ENCODE assay signal across 8 mouse cellular contexts in genomic region chr2:131545386-131546307, GRCm38 (mm10). TPM values are rescaled to one million over a fixed set of nuclear protein-coding genes. Genes with fewer than 3 reads are reported as not detected.
DNase-seq lines count a peak whose midpoint lies in the region; ATAC-seq and TF ChIP-seq lines count a peak whose summit lies in the region.

No protein-coding gene starts in this region.

- H3K4me2 ChIP-seq in liver, embryonic 13.5 days: peak overlapping the region; percentile 64

- H3K4me1 ChIP-seq in kidney, adult 2 months (ENCODE audit: control insufficient read depth, insufficient read depth, low read length): 0 out of 2 replicates have a peak, but pooled peaks cover 2% of the 10 kb centered on the region
- peaks cover 12% of the 10 kb centered on the region for H3K4me1 ChIP-seq in liver, embryonic 13.5 days (replicated peaks)

- no peak overlapping the region for H3K27ac ChIP-seq in kidney, adult 2 months (ENCODE audit: insufficient read depth, low read depth, low read length)
- H3K27ac ChIP-seq in liver, embryonic 13.5 days: no peak overlapping the region

- H3K9ac ChIP-seq in liver, embryonic 13.5 days: peak overlapping the region; percentile 33; the same call in 1 of the 2 replicates

- ATAC-seq in activated CD4-positive, CD25-positive, alpha-beta regulatory T cell, adult 4 months: peak; percentile 64
- ATAC-seq in liver, embryonic 13.5 days (ENCODE audit: low read depth): no peak
- peak; percentile 30; the same call in 1 of the 2 replicates for ATAC-seq in monocyte, adult 5-6 weeks (replicated peaks; ENCODE audit: insufficient number of reproducible peaks, low FRiP score, low TSS enrichment, poor library complexity, severe bottlenecking)

- WGBS in kidney, adult 2 months: 9% methylated on average over 45 of the region's 45 CpGs
- 2% methylated on average over 45 of the region's 45 CpGs for WGBS in liver, embryonic 13.5 days (ENCODE audit: insufficient replicate concordance)

- no peak for TF ChIP-seq POLR2A in kidney, adult 2 months (IDR thresholded peaks at IDR 0.05; ENCODE audit: low read depth, low read length)

- H3K27me3 ChIP-seq in kidney, adult 2 months (replicated peaks; ENCODE audit: control insufficient read depth, insufficient read depth, low read length): peaks cover 3% of the 10 kb centered on the region; the same call in 1 of the 2 replicates
- H3K27me3 ChIP-seq in liver, embryonic 13.5 days: peaks cover 67% of the 10 kb centered on the region

- no peaks in the 10 kb centered on the region for H3K36me3 ChIP-seq in kidney, adult 2 months (ENCODE audit: control insufficient read depth, insufficient read depth, low read length)
- H3K36me3 ChIP-seq in liver, embryonic 13.5 days: no peaks in the 10 kb centered on the region

- DNase-seq in CD4-positive helper T cell, adult 2 months (ENCODE audit: low read depth, low spot score): peak; percentile 58
- DNase-seq in embryo, embryonic 11.5 days (ENCODE audit: low read depth, low spot score): peak; percentile 56
- DNase-seq in heart, adult 8-10 months (ENCODE audit: low spot score): peak; percentile 42
- peak; percentile 56 for DNase-seq in kidney, adult 2 months
- peak; percentile 24 for DNase-seq in liver, embryonic 13.5 days
- peak; percentile 49 for DNase-seq in testis, postnatal 14 days (ENCODE audit: low spot score)

- TF ChIP-seq CTCF in kidney, adult 2 months (conservative IDR thresholded peaks at IDR 0.05; ENCODE audit: insufficient read depth, insufficient read length, low read depth, low read length): peak; percentile 48

- H3K9me3 ChIP-seq in liver, embryonic 13.5 days (replicated peaks): no peaks in the 10 kb centered on the region

- H3K4me3 ChIP-seq in kidney, adult 2 months (ENCODE audit: insufficient read depth, low read depth, low read length): peak overlapping the region; percentile 32
- peak overlapping the region; percentile 48 for H3K4me3 ChIP-seq in liver, embryonic 13.5 days (replicated peaks)

RNA-seq across cellular contexts. Expression of gene Adra1d, which starts 16.4 kb away (rescaled TPM):
- not detected for polyA plus RNA-seq in activated CD4-positive, CD25-positive, alpha-beta regulatory T cell, adult 4 months (2017; shearing (Covaris generic))
- total RNA-seq in heart, adult 8-10 months (2022): 1 to 10 TPM; 2.7 to 5.5 (median 3.9) TPM
- 2.7 and 3.4 TPM in 2 replicates for polyA plus RNA-seq in kidney, adult 2 months (2012; rRNA removed)
- 0.40 and 0.53 TPM in 2 replicates for polyA plus RNA-seq in liver, embryonic 13.5 days (2015; fragmentation: Nextera tagmentation; extraction: Ambion mirVana)
- total RNA-seq in monocyte, adult 5-6 weeks (2017): not detected in 3 replicates

RNA-seq across cellular contexts. Expression of gene Smox, which starts 54.4 kb away (rescaled TPM):
- 10 to 100 TPM in 1 of 2 experiments, 1 to 10 TPM in 1; 8.1 to 13.2 TPM for polyA plus RNA-seq in activated CD4-positive, CD25-positive, alpha-beta regulatory T cell, adult 4 months (2017; shearing (Covaris generic))
- total RNA-seq in heart, adult 8-10 months (2022): 10 to 100 TPM; 14.5 to 18.6 (median 15.7) TPM
- 12.5 and 14.9 TPM in 2 replicates for polyA plus RNA-seq in kidney, adult 2 months (2012; rRNA removed)
- polyA plus RNA-seq in liver, embryonic 13.5 days (2015; fragmentation: Nextera tagmentation; extraction: Ambion mirVana): 109 and 113 TPM in 2 replicates
- 8.0 to 34.0 TPM (median 20.6 TPM) in 3 replicates for total RNA-seq in monocyte, adult 5-6 weeks (2017)
